Mouse (Mus musculus): ENCODE measurements around the gene Bak1.
A peak's percentile ranks its signal among the peaks of the same experiment; 100 is the strongest.

- TF ChIP-seq GABPA (IDR thresholded peaks at IDR 0.05; ENCODE audit: low read depth, low read length) (no peak), POLR2A (IDR thresholded peaks at IDR 0.05; ENCODE audit: control insufficient read depth in 1 of 2, insufficient read depth in 1 of 2, low read depth in 1 of 2, low read length in 2 of 2, poor library complexity in 1 of 2) (no peak), EP300 (IDR thresholded peaks at IDR 0.05; ENCODE audit: low read depth in 1 of 2, low read length in 2 of 2) (no peak), CTCF (IDR thresholded peaks at IDR 0.05 in 2 of 3, conservative IDR thresholded peaks at IDR 0.05 in 1 of 3; ENCODE audit: control insufficient read depth in 1 of 3, insufficient read depth in 1 of 3, low read depth in 2 of 3, low read length in 3 of 3, poor library complexity in 1 of 3, severe bottlenecking in 1 of 3) (peak; percentile 88 to 96 (median 89)), ZKSCAN1 (IDR thresholded peaks at IDR 0.05; ENCODE audit: low read depth, low read length) (no peak), NELFE (IDR thresholded peaks at IDR 0.05; ENCODE audit: low read depth, low read length) (no peak), TBP (IDR thresholded peaks at IDR 0.05; ENCODE audit: low read depth, low read length) (no peak), GATA1 (IDR thresholded peaks at IDR 0.05; ENCODE audit: low read depth, low read length) (no peak), POLR2AphosphoS5 (IDR thresholded peaks at IDR 0.05; ENCODE audit: borderline replicate concordance, low read depth, low read length) (no peak)
These were observed 24.4 kb downstream of the Bak1 start for GRCm38 (mm10) chr17:27004431-27004830.

Measured in MEL (cell line).